Mouse (Mus musculus) CD4-positive, CD25-positive, alpha-beta regulatory T cell (primary cell): ENCODE data around the gene Pogz. TPM values are rescaled to one million over a fixed set of nuclear protein-coding genes. Genes with fewer than 3 reads are reported as not detected.

ENCODE experiments used
- polyA plus RNA-seq: library from polyadenylated mRNA; unstranded; fragments of 100-300 nt; shearing (Covaris generic); gene quantifications from one replicate; pipeline ENCODE4 v1.2.1, GENCODE M21; 2017

Pogz gene
- polyA plus RNA-seq, result 12.6 TPM

DNA sequence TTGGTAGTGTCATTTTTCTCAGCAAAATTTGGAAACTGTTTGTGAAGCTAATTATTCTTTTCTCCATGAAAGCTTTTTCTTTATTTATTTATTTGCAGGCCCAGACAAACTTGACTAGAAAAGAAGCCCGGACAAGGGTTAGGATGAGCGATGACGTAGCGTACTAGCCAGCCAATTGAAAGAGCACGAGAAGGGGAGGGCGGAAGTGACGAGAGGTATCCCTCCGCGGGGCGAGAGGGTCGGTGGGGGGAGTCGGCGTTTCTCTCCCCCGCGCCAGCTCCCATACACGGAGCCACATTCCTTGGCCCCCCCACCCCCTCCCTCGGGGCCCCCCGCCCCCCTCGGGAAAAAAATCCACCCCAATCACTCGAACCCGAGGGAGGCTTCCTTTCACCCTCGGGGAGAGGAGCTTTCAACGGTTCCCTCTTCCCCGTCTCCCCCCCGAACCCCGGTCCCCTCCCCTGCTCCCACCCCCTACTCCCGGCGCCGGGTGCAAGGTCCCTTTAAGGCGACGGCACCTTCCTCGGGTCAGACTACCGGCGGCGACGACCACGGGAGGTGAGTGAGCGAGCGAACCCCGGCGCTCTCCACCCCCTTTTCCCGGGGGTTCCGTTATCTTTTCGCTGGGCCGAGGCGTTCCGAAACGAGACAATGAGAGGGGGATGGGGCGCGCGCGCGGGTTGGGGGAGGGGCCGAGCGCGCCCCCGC, at the start of gene Pogz:
Gene Pogz (plus strand): TSS at position 385 of the 708 bp plus-strand sequence.

DNA sequence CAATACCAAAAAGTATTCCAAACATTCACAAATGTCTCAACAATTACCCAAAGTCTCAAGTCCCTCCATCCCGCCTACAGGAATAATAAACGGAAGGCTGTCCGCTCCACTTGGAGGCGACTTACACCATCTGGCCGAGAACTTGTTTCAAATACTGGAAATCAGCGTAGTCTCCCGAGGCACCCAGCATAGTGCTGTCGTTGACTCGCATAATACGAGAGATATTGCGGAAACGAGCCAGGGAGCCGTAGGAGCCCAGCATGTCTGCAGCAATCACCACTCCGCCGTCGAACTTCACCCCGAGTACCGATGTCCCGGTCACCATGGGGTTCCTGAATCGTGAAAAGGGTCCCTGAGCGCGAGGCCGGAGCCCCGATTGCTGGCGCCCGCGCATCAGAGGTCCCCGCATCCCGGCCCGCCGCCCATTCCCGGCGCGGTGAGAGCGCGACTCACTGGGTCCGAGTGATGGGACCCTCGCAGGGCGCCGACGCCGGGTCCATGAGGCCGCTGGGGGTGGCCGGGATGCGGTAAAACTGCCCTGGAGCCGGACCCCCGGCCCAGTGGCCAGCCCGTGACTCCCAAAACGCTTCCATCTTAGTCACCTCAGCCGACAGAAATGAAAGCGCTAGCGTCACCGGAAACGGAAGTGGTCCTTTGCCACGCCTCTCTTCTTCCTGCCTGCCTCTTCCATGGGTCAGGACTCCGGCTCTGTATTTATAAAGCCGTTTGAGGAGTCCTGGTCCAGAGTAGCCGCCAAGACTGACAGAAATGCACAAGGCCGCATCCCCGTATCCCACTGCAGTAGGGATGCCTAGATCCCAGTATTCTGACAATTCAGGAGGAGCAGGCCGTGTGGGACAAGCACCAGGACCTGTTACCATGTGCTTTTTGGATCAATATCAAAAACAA, 49.2 kb downstream of the Pogz start, which contains the start of gene Psmb4:
Gene Psmb4 (minus strand): TSS at position 646 of the 909 bp plus-strand sequence.

Other genes with a start within 250 kb of the Pogz start
- gene Gm10972, start 194.5 kb upstream of the Pogz start, polyA plus RNA-seq, result not detected
- 2.6 TPM for gene Tuft1, start 178.7 kb upstream of the Pogz start, polyA plus RNA-seq
- gene Selenbp2, start 144.0 kb upstream of the Pogz start, polyA plus RNA-seq, result not detected
- 0.05 TPM for gene Cgn, start 51.1 kb upstream of the Pogz start, polyA plus RNA-seq
- gene Psmb4, start 49.4 kb downstream of the Pogz start, polyA plus RNA-seq, result 324 TPM
- gene Selenbp1, start 95.5 kb downstream of the Pogz start, polyA plus RNA-seq, result 3.7 TPM
- 29.2 TPM for gene Rfx5, start 116.5 kb downstream of the Pogz start, polyA plus RNA-seq
- 22.1 TPM for gene Pi4kb, start 137.2 kb downstream of the Pogz start, polyA plus RNA-seq
- 62.6 TPM for gene Zfp687, start 177.9 kb downstream of the Pogz start, polyA plus RNA-seq
- gene Psmd4, start 205.0 kb downstream of the Pogz start, polyA plus RNA-seq, result 295 TPM